Mouse (Mus musculus) MN1 (cell line): ENCODE data around the gene Skap1.

Experiments
- DNase-seq: peaks from one replicate; pipeline ENCODE4 v3.0.0-alpha.2; 2016; ENCODE audit warnings: low spot score

The Skap1 gene

DNA sequence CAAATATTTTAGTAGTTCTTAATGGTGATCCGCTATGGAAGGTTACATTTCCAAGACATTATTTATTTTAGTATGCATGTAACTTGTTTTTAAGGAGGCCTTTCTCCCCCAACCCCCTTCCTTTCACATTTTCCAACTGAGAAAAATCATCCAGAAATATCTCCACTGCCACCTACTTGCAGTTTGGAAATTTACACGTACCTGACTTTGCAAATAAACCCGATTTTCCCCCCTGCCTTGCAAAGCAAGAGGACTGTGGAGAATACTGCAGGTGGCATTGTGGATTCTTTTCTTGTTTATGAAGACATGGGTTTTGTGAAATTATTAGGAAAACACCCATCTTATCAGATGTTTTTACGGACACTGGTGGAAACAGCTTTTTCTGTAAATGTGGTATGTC is 160.0 kb downstream of the Skap1 start:
- DNase-seq: no peak

DNA sequence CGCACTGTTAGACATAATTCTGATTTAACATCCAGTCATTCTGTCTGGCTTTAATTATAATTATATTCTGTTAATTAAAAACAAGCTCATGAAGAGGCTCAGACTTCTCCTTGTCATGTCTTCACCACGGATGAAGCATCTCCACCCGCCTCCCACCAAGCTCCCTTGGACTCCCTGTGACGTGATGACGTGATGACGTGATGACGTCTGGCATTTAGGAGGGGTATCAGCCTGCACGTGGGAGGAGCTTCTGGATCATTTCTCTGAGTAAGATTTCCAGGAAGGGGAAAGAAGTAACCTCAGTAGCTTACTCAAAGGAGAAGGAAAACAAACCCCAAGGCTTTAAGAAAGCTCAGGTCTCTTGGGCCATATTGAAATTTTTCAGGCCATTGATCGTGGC is 165.4 kb downstream of the Skap1 start:
- DNase-seq: no peak

DNA sequence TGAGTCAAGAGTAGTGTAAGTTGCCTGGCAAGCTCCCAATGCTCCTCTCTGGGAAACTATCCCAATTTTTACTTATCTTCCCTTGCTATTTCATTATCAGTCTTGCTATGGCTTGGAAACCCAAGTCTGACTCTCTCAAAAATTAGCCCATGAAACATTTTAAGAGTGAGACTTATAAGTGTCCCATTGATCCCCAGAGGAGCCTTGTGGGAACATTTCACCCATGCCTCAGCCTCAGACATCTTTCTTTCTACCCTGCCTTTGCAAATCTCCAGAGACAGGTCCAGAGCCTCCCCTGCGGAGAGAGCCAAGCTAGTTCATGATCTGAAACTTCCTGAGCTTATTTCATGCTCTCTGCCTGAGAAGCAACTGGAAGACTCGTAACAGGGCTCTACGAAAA is 167.1 kb downstream of the Skap1 start:
- DNase-seq: no peak

DNA sequence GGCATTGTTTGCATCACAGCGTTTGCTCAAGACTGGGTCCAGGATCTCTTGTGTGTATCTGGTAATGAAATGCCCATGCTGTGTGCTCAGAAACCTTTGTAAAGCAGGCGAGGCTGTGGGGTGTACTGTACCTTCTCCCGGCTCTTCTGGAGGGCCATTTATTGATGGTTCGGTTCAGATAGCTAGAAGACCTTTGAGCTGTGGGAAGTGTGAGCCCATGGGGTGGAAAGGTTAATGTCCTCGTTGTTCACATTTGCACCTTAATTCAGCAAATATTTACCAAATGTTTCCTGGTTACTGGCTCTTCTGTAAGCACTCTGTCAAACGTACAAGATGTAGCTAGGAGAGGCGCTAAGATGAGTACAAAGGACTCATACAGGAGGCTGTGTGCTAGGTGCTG is 173.5 kb downstream of the Skap1 start:
- DNase-seq: no peak

DNA sequence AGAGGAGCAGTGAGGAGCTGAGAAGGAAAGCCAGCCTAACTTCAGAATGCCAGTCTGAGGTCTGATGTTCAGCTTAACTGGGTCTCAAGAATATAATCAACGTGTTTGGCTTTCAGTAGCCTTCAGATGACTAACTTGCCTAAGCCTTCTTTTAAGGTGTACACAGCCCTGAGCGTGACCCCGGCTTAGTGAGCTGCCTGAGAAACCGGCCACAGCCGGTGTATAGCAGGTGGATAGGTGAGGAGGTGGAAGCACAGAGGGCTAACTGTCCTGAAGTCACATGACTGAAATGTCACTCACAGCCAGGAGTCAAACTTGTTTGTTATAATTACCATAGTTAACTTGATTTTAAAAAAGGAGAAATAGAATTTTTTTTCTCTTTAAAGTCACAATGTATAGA is 175.4 kb downstream of the Skap1 start:
- DNase-seq: no peak

DNA sequence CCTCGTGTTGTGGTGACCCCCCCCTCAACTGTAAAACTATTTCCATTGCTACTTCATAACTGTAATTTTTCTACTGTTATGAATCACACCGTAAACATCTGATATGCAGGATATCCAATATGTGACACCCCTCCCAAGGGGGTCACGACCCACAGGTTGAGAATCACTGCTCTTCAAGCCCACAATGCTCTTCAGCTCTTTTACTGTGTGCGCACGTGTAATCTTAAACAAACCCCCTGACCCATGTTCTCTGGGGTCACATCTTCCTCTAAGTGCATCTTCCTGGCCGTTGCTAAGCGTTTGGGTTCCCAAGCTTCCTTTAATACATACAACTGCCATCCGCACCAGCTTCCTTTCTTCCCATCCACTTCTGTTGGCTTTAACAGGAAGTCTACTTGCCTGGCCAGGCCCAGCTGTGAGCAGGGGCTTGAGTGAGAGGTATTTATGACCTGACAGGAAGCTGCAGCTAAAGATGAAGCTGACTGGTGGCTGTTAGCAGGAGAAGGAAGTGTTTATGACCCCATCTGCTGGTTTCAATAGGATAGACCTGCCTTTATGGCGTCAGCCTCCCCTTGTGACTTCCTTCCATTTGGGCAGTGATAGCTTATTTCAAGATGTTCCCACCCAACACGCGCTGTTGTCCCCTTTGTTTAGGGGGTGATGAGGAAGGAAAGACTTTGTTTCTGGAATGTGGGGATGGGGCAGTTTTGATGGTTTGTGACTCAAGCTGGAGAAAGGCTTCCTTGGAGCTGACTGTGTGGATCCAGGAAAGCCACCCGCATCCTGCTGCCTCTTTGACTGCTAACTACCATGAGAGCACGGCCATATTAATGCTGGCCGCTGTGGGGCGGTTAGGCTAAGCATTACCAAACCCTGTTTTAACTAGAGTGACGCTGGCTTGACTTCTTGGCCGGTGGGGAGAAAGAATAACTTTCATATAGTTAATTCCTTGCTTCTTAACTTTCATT is 178.1 kb downstream of the Skap1 start:
- DNase-seq: no peak

DNA sequence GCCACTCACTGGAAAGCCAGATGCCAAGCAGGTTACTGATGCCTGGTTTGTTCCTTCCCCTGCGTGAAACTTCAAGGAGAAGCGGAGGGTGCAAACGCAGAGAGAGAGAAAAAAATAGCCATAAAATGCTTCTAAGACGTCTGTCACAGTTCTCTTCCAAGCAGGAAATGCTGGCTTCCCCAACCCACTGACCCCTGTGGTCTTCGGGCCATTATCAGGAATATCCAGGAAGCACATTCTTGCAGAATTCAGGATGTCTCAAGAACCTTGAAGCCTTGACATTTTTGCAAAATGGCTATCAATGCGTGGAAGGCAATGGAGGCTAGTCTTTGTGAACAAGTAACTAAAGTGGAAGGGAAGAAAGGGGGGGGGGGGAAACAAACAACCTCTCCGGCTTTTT is 180.6 kb downstream of the Skap1 start:
- DNase-seq: no peak

DNA sequence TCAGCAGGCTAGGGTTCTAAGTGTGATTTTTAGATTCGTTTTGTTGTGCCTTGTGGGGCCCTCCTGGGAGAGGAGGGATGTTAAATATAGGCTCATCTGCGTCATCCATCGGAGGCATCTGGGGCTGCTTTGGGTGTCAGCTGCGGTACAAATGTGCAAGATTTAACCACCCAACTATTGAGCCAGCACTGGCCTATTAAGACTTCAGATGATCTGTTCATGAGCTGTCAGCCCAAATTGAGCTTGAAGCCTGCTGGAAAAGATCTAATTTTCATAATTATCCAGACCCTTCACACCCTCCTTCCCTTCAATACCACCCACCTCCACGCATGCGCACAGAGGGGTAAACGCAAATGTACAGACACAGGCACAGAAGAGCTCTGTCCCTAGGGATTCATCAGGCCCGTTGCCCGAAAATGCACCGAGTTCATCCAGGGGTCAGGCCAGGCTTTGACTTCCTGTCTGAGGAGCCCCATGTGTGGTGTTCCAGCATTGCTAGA is 181.2 kb downstream of the Skap1 start:
- DNase-seq: no peak

DNA sequence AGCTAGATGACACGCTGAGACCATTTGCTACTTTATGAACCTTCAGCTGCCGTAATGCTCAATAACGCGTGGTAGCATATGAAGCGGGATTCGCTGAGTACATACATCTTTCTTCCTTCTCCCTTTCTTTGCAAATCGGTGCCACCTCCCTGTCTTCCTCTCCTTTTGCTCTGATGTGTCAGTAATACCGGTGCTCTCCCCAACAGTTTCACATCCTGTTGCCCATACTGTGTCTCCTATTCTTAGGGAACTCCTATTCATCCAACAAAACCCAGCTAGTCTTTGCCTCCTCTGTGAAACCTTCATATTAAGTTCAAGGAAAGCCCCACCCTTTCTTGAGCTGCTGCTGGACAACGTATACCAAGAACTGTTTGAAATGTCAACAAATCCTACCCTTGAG is 187.5 kb downstream of the Skap1 start:
- no peak for DNase-seq

DNA sequence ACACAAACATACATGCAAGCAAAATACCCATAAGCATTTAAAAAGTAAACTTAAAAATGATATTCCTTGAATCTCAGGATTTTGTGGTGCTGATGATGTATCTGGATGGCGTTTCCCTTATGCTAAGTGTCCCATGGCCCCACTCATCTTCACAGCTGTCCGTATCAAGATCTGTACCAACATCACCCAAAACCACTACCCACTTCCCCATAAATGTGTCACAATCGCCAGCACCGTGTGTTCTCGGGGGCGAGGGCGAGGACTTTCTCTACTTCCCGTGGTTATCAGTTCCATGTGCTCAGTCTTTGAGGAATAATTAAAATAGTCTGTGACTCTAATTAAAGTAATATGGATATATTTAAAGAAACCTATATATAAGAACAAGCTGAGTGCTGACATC is 189.5 kb downstream of the Skap1 start:
- DNase-seq: no peak

DNA sequence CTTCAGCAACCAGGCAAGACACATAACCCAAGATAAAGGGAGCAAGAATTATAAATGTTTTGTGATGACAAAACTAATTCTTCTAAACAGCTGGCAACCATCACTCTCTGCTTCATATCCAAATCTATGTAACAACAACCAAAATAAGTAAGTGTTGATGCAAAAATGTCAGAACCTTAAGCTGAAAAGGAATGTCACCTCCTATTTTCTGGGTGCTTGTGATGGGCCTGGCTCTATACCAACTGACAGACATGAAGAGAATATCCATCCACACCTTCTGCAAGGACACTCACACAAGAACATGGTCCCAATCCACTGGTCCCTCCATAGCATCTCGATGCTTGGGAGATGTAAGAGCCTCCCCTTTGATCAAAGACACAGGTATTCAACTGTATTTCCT is 194.0 kb downstream of the Skap1 start:
- no peak for DNase-seq

DNA sequence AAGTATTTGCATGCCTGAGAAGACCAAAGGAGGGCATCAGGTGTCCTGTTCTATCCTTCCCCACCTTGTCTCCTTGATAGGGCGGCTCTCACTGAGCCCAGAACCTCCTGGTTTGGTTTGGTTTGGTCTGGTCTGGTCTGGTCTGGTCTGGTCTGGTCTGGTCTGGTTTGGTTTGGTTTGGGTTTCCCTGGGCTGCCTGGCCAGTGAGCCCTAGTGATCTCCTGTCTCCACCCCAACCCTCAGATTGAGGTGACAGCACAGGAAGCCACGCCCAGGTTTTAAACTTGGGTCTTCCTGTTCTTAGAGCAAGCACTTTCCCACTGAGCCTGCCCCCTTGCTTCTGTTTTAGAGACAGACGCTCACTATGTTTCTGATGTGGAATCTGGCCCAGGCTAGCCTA is 202.5 kb downstream of the Skap1 start:
- no peak for DNase-seq

DNA sequence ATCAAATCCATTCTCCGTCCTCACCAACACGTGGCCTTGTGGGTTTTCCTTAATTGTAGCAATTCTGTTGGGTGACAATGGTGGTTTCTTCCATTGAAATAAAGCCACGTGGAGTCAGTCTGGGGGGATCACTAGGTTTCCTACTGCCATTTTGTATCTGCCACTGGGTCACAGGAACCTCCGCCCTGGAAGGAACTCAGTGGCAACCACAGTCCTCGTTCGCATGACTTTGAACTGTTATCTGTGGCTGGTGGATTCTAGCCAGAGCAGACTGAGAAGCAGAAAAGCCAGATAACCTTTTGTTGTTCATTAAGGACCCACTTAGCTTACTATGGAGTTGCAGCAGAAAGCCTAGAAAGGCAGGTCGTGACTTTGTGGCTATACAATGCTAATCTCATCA is 204.0 kb downstream of the Skap1 start:
- no peak for DNase-seq

DNA sequence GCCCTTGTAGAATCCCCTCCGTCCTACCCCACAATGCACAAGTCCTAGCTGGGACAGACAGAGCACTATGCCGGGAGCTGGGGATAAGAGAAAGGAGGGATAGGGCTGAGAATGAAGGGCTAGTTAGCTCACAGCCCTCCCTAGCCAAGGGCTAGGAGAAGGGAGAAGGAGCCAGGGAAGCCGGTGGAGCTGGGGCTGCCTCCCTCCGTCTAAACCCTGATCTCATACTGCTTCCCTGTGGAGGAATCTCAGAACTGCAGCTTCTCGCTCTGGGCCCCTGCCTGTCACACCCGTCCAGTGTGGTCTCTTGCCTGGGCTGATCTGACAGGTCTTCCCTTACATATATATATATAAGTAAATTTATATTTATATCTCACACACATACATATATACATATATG is 209.4 kb downstream of the Skap1 start:
- DNase-seq: no peak

DNA sequence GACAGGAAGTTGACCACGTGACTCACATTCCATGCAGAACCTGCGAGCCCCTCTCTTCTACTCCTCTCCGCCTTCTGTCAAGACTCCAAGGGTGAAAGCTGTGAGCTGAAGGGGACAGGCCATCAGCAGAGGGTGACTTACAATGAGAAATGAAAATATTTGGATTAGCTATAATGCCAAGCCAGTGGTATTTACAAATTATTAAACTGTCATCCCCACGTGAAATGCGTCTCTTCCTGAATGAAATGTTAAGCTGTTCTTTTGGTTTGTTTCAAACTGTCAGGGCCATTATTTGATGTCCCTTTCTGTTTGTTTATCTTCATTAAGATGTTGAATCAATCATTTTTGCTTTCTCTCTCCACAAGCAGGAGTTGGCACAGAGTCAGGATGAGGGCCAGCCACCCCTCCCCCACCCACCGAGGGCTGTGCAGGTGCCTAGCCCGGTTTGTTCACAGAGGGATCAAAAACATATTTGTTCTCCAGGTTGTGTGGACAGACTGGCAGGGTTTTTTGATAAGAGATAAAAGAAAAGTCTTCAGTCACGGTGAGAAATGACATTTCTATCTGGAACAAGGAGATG is 210.5 kb downstream of the Skap1 start:
- no peak for DNase-seq

DNA sequence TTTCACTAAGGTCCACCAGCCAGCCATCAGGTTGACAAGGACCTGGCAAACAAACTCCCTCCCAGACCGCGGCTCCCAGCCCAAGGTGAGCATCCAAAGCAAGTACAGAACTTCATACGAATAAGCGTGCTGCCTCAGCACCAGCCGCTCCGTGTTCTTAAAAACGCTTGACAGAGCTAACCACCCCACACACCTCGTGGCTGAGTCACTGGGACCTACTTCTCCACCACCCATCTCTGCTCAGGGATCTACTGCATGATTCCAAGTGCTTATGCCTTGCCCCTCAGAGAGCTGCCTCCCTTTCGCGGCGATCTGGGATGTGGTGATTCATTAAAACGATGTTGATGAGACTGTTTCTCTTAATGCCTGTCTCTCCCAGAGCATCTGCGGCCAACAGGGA is 213.6 kb downstream of the Skap1 start:
- no peak for DNase-seq

DNA sequence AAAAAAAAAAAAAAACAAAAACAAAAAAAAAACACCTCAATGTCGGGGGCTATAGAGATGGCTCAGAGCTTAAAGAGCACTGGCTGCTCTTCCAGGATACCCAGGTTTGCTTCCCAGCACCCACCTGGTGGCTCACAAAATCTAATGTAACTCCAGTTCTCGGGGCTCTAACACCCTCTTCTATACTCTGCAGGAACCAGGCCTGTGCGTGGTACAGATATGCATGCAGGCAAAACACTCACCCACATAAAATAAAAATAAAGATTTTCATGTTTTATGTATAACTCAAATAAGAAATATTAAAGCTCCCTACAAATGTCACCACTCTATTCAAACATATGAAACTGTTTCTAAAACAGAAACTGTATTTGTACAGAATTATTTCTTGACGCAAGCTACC is 214.6 kb downstream of the Skap1 start:
- no peak for DNase-seq

DNA sequence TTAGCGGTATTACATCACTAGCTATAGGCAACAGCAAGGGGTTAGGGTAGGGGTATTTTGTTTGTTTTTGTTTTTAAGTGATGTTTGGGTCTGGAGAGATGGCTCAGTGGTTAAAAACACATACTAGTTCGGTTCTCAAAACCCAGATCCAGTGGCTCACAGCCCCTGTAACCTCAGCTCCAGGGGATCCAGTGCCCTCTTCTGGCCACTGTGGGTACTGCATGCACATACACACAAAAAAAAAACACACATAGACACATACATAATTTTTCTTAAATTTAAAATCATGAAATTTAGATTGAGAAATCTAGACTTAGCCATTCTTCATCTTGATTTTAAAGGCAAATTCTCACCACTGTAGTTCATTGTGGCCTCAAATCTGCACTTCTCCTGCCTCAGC is 221.0 kb downstream of the Skap1 start:
- no peak for DNase-seq

DNA sequence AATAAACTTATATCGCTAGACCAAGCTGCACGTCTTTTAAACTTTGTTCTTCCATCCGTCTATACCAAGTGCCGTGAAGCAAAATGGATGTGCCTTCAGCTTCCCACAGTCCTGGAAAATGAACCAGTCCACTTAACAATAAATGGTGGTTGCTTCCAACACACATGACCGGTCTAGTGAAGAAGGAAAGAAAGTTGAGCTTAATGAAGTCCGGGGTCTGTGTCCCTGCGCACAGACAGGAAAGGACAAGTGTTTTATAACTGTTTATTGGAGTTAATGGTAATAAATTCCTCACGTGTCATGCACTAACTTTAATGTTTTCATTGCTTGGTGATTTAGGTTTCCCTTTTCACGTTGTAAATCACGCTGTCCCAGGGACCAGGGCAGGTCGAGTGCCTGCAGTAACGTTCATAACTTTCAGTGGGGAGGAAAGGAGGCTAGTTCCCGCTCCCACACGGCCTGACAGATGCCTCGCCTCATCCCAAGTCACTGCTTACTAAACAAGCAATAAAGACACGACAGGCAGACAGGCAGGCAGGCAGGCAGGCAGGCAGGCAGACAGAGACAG is 222.4 kb downstream of the Skap1 start:
- DNase-seq: no peak

DNA sequence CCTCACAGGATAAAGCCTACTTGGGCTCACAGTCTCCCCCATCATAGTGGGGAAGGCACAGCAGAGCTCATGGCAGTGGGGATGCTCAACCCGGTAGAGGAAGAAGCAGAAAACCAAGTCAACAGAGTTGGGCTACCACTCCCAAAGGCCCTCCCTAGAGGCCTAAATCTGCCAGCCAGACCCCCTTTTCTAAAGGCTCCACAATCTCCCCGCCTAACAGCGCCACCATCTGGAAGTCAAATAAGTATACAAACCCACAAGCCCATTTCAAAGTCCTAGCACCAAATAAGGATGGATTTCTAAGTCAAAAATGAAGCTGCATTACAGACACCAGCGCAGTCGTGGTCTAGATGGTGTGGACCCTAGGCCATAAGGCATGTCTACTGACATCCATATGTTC is 227.9 kb downstream of the Skap1 start:
- DNase-seq: no peak

DNA sequence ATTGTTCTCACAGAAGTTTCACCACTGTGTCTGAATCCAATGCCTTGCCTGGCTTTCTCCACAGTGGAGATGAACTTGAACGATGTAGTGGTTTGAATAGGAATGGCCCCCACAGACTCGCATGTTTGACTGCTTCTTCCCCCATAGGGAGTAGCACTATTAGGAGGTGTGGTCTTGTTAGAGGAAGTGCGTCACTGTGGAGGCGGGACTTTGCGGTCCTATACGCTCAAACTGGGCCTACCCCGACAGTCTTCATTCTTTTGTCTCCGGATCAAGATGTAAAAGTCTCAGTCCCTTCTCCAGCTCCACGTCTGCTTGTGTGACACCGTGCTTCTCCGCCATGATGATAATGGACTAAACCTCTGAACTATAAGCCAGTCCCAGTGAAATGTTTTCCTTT is 229.0 kb downstream of the Skap1 start:
- DNase-seq: no peak

DNA sequence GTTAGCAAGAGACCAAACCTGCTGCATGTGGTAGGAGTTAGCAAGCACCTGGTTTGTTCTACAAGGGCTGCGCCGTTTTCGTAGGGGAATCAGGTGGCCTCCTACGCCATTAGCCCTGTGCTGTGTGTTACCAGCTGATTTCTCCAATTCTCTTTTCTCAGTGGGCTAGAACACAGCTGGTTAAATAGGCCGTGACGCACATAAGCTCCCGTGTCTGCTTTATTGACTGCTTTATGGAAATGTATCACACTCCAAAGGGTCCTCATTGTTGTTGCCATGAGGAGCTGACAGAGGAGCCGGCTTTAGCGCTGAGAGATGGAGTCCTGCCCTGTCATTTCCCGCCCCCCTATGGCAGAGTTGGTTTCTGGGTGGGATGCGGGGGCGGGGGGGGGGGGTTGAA is 230.4 kb downstream of the Skap1 start:
- DNase-seq: no peak

DNA sequence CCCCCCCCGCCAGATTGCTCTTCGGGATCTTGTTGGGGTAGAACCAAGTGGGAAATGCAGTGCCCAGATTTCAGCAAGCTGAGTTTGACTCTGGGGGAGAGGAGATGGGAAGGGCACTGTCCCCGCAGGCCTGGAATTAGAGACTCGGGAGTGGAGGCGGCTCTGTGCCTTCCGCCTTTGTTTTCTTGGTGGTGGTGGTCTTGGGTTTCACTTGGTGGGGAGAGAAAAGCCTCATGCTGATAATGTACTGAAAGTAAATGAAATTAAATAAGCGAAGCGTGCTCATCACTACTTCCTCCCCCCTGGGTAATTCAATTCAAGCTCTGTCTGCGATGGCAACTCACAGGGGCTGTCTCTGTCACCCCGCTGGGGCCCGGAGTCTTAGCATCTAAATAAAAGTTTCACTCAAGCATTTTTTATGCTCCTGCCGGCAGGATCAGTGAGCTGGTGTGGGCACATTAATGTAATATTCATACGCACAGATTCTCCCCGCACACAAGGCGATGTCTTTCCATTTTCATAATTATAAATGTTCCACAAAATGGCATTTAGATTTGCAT is 231.9 kb downstream of the Skap1 start:
- no peak for DNase-seq
